Mouse (Mus musculus): ENCODE data around the gene Cfap99. TPM values are rescaled to one million over a fixed set of nuclear protein-coding genes. Genes with fewer than 3 reads are reported as not detected.

The Cfap99 gene
- polyA plus RNA-seq, 1 experiment from 2014 or later: 0.08 TPM

DNA sequence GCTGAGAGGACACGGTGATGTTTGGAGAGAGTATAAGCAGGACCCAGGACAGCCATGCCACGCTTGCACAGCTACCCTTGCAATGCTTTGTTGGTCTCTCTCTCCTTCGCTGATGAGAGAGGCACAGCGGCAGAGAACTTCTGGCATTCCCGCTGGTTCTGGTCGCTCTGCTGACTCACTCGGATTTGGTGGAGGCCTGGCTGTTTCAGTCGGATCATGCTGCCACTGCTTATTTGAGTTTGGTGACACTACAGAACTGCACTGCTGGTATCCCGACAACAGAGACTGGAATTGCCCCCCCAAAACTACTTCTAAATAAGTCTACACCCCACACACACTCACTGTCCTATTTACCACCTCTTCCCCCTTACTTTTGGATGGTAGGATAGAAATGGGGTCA lies 9.2 kb upstream of the Cfap99 start:
- Histone ChIP-seq H3K4me3 (no peak overlapping the region), H3K9me3 (replicated peaks) (no peaks in the 10 kb centered on the region), H3K4me1 (replicated peaks) (peaks cover 11% of the 10 kb centered on the region), H3K9ac (no peak overlapping the region), H3K36me3 (no peaks in the 10 kb centered on the region), H3K27ac (no peak overlapping the region), H3K27me3 (no peaks in the 10 kb centered on the region), H3K4me2 (no peak overlapping the region)
- ATAC-seq (replicated peaks; ENCODE audit: insufficient number of reproducible peaks, insufficient read depth, low FRiP score, low read depth): no peak
- 80% methylated on average over 9 of the region's 9 CpGs for WGBS

DNA sequence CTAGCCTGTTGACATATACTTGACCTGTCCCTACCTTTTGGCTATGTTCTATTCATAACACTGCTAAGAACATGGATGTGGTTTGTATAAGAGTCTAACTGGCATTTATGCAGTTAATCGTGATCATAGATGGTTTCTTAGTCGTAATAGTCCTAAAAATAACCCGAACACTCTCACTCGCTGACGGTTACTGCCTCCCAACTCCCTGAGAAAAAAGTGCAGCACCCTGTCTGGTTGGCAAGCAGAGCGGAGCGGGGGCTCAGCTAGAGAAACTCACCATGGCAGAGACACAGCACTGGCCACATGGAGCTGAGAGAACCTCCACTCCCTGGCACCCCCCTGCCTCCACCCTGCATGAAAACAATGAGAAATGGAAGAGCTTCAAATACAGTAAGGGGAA lies 7.4 kb upstream of the Cfap99 start:
- H3K36me3 ChIP-seq: no peaks in the 10 kb centered on the region
- H3K27ac ChIP-seq: no peak overlapping the region
- no peak overlapping the region for H3K9ac ChIP-seq
- ATAC-seq (replicated peaks; ENCODE audit: insufficient number of reproducible peaks, insufficient read depth, low FRiP score, low read depth): no peak
- peaks cover 11% of the 10 kb centered on the region for H3K27me3 ChIP-seq
- H3K4me2 ChIP-seq: 0 out of 2 replicates have a peak overlapping the region, but pooled peaks have one; percentile 21
- H3K9me3 ChIP-seq (replicated peaks): no peaks in the 10 kb centered on the region
- 26% methylated on average over 7 of the region's 7 CpGs for WGBS
- H3K4me1 ChIP-seq (replicated peaks): peaks cover 11% of the 10 kb centered on the region
- no peak overlapping the region for H3K4me3 ChIP-seq

DNA sequence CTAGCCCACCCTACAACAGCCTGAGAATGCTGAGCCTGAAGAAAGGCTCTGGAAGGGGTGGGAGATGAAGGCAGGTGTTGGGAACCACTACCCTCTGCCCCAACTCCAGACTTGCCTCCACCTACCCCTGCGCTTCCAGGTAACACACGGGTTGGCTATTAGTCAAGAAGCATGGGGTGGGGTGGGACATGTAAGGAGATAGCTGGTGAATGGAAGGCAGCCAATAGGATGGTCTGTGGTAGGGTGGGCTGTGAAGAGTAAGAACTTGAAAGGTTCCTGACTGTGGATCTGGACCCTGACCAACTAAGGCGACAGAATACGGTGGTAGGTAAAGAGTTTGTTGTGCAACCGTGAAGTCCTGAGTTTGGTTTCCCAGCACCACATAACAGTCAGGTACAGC lies 5.0 kb upstream of the Cfap99 start:
- Histone ChIP-seq H3K9ac (no peak overlapping the region), H3K4me3 (no peak overlapping the region), H3K36me3 (no peaks in the 10 kb centered on the region), H3K27ac (no peak overlapping the region), H3K9me3 (replicated peaks) (no peaks in the 10 kb centered on the region), H3K27me3 (peaks cover 35% of the 10 kb centered on the region), H3K4me1 (replicated peaks) (peaks cover 30% of the 10 kb centered on the region), H3K4me2 (no peak overlapping the region)
- no peak for ATAC-seq (replicated peaks; ENCODE audit: insufficient number of reproducible peaks, insufficient read depth, low FRiP score, low read depth)
- WGBS: 84% methylated on average over 5 of the region's 5 CpGs

DNA sequence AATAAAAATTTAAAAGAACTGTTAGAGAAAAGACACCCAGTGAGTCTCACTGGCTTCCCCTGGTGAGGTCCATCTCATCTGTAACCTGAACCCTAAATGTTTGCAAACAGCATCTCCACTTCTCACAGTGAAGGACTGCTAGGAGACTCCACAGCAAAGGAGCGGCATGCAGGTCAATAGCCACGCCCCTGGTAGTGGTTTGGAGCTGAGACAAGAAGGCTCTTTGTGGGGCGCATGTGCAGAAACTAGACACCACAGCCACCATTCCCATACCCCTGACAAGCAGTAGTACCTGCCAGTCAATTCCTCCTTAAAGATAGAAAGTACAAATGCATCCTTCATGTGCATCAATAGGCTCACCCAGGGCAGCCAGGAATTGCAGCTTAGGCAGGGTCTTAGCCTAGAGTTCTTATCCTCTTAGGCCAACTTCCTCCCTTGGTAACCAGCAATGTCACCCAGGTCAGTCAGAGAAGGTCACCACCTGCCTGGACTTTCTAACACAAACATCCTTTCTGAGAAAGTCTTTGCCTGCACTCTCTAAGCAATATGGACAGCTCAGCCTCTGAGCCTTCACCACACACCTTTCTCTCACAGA lies 4.1 kb upstream of the Cfap99 start:
- Histone ChIP-seq H3K9me3 (replicated peaks) (no peaks in the 10 kb centered on the region), H3K4me2 (no peak overlapping the region), H3K4me3 (no peak overlapping the region), H3K4me1 (replicated peaks) (peaks cover 33% of the 10 kb centered on the region), H3K27me3 (peaks cover 43% of the 10 kb centered on the region), H3K9ac (no peak overlapping the region), H3K36me3 (no peaks in the 10 kb centered on the region), H3K27ac (no peak overlapping the region)
- 54% methylated on average over 3 of the region's 3 CpGs for WGBS
- no peak for ATAC-seq (replicated peaks; ENCODE audit: insufficient number of reproducible peaks, insufficient read depth, low FRiP score, low read depth)

DNA sequence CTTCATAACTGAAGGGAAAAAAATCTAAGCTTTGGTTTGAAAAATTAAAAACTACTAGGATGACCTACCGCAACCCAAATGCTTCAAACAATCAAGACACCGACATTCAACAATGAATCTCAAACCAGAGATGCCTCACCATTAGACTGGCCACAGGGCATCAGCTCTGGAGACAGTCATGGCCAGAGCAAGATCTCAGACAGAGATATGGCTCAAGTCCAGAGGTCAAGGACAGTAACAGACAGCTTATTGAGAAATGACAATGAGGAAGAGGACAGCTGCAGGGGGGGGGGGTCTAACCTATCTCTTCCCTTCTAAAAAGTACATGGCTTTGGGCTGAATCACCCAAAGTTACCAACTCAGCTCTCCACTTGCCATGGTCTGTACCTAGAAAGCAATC lies 3.1 kb upstream of the Cfap99 start:
- no peak overlapping the region for H3K4me3 ChIP-seq
- no peak overlapping the region for H3K9ac ChIP-seq
- ATAC-seq (replicated peaks; ENCODE audit: insufficient number of reproducible peaks, insufficient read depth, low FRiP score, low read depth): no peak
- no peak overlapping the region for H3K27ac ChIP-seq
- H3K36me3 ChIP-seq: no peaks in the 10 kb centered on the region
- H3K4me1 ChIP-seq (replicated peaks): peaks cover 33% of the 10 kb centered on the region
- 84% methylated on average over 2 of the region's 2 CpGs for WGBS
- peaks cover 51% of the 10 kb centered on the region for H3K27me3 ChIP-seq
- no peak overlapping the region for H3K4me2 ChIP-seq
- no peaks in the 10 kb centered on the region for H3K9me3 ChIP-seq (replicated peaks)

DNA sequence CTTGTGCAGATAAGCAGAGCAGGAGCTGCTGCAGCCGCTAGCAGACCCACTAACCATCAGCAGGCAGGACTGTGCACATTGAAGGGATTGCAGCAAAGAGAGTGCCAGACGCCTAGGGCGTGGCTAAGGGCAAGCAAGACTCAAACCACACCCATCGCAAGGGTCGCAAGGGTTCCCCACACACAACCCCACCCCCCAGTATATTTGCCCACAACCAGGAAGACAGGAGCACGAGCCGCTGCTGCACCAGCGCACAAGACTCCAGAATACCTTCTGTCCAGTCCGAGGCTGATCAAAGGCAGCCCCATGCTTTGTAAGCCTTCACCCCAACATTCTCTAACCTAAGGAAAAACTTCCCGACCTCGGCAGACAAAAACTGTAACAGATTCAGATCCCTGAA lies 1.9 kb upstream of the Cfap99 start:
- Histone ChIP-seq H3K36me3 (no peaks in the 10 kb centered on the region), H3K9ac (no peak overlapping the region), H3K4me2 (peak overlapping the region; percentile 96), H3K27ac (no peak overlapping the region), H3K27me3 (peaks cover 59% of the 10 kb centered on the region), H3K4me1 (replicated peaks) (peaks cover 25% of the 10 kb centered on the region), H3K9me3 (replicated peaks) (no peaks in the 10 kb centered on the region), H3K4me3 (peak overlapping the region; percentile 65)
- ATAC-seq (replicated peaks; ENCODE audit: insufficient number of reproducible peaks, insufficient read depth, low FRiP score, low read depth): no peak
- 6% methylated on average over 11 of the region's 11 CpGs for WGBS

DNA sequence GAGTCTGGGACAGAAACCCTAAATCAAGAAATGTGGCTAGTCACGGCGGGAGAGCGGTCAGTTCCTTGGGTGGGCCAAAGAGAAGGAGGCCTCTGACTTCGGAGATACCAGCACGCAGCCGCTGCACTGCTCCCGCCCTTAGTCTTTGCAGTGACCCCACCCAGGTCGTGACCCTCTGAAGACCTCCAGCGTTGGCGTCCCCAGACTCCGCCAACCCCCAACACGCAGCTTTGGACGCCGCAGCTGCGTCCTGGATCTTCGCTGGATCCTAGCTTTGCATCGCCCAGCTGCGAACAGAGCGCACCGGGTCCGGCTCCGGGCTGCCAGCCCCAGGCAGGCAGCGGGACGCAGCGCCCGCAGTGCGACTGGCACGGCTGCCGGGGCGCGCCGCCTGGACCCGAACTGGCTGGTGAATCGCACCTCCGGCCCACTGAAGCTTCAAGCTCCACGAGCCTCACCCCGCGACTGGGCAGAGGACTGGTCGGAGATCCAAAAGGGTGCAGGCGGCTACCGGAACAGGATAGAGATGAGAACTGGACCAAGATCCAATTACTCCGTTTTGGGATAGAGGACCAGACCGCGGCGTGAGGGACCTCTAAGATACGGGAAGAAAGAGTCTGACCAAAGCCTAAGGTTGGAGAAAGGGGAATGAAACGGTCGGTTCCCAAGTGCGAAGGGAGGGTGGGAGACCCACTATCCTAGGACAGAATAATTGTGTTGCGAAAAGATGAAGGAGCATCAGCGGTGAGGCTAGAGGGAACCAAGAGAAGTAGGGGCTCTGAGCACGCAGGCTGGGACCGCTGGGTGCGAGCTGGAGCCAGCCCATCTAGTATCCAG lies 1.2 kb upstream of the Cfap99 start:
- Histone ChIP-seq H3K4me2 (peak overlapping the region; percentile 96), H3K27me3 (peaks cover 59% of the 10 kb centered on the region), H3K4me1 (replicated peaks) (peaks cover 24% of the 10 kb centered on the region), H3K9me3 (replicated peaks) (no peaks in the 10 kb centered on the region), H3K9ac (peak overlapping the region; percentile 40; the same call in 1 of the 2 replicates), H3K27ac (no peak overlapping the region), H3K36me3 (no peaks in the 10 kb centered on the region), H3K4me3 (peak overlapping the region; percentile 65)
- no peak for ATAC-seq (replicated peaks; ENCODE audit: insufficient number of reproducible peaks, insufficient read depth, low FRiP score, low read depth)
- WGBS: 2% methylated on average over 54 of the region's 54 CpGs

DNA sequence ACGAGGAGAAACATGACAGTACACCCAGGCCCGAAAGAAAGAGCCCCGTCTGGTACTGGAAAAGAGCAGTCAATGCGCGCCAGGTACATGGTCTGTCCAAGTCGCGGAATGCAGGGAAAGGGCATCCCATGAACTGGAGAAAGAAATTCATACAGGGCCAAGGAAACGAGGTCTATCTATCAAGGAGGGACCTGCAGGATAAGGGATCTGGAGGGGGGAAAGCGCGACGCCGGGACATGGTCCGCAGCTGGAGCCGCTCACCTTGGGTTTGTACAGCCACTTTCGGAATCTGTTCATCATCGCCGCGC lies 608 bp upstream of the Cfap99 start:
- Histone ChIP-seq H3K36me3 (no peaks in the 10 kb centered on the region), H3K4me1 (replicated peaks) (peaks cover 24% of the 10 kb centered on the region), H3K27ac (no peak overlapping the region), H3K4me2 (peak overlapping the region; percentile 96), H3K27me3 (peaks cover 59% of the 10 kb centered on the region), H3K4me3 (peak overlapping the region; percentile 65), H3K9ac (peak overlapping the region; percentile 40; the same call in 1 of the 2 replicates), H3K9me3 (replicated peaks) (no peaks in the 10 kb centered on the region)
- no peak for ATAC-seq (replicated peaks; ENCODE audit: insufficient number of reproducible peaks, insufficient read depth, low FRiP score, low read depth)
- under 1% methylated on average over 18 of the region's 18 CpGs for WGBS

DNA sequence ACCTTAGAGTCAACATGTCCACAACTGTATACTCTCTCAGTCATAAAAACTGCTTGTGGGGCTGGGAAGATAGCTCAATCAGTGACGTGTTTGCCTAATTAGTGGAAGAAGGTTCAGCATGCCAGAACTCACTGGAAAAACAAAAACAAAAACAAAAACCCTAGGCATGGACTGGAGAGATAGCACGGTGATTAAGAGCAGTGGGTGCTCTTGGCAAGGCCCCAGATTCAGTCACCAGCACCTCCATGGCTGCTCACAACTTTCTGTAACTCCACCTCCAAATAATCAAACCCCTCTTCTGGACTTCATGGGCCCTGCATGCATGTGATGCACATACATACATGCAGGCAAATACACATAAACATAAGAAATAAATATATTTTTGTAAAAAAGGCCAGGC lies 886 bp downstream of the Cfap99 start:
- no peak overlapping the region for H3K4me3 ChIP-seq
- no peaks in the 10 kb centered on the region for H3K36me3 ChIP-seq
- no peak overlapping the region for H3K9ac ChIP-seq
- no peak overlapping the region for H3K4me2 ChIP-seq
- peaks cover 28% of the 10 kb centered on the region for H3K4me1 ChIP-seq (replicated peaks)
- WGBS: 67% methylated on average over 2 of the region's 2 CpGs
- H3K9me3 ChIP-seq (replicated peaks): no peaks in the 10 kb centered on the region
- H3K27me3 ChIP-seq: peaks cover 59% of the 10 kb centered on the region
- no peak for ATAC-seq (replicated peaks; ENCODE audit: insufficient number of reproducible peaks, insufficient read depth, low FRiP score, low read depth)
- H3K27ac ChIP-seq: no peak overlapping the region

DNA sequence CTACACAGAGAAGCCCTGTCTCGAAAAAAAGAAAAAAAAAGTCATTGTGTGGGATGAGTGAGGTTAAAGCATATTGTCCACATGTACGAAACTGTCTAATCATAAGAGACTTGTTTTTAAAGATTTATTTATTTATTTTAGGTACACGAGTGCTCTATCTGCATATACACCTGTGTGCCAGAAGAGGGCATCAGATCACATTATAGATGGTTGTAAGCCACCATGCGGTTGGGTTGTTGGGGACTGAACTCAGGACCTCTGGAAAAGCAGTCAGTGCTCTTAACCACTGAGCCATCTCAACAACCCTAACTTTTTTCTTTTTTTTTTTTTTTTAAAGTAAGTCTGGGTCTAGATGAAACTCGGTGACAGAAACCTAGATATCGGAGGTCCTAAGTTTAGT lies 5.0 kb downstream of the Cfap99 start:
- Histone ChIP-seq H3K27ac (no peak overlapping the region), H3K4me2 (no peak overlapping the region), H3K4me1 (replicated peaks) (peaks cover 20% of the 10 kb centered on the region), H3K9ac (no peak overlapping the region), H3K9me3 (replicated peaks) (no peaks in the 10 kb centered on the region), H3K36me3 (no peaks in the 10 kb centered on the region), H3K27me3 (peaks cover 29% of the 10 kb centered on the region), H3K4me3 (no peak overlapping the region)
- no peak for ATAC-seq (replicated peaks; ENCODE audit: insufficient number of reproducible peaks, insufficient read depth, low FRiP score, low read depth)
- WGBS: 79% methylated on average over 6 of the region's 6 CpGs

DNA sequence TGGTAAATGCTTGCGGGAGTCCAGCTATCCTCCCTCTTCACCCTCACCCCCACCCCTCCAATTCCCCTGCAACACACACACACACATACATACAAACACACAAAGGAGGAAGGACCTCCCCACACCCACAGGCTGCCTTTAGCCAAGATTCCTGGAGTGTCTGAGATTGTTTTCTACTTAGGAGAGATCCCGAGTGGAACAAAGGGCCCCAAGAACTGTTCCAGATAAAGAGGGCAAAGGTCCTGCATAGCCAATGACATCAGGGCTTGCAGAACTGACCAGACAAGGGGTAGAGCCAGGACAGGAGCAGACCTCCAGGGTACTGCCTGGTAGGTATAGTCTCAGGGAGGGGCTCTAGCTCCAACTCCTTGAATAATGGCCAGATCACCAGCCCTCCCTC lies 6.3 kb downstream of the Cfap99 start:
- H3K9me3 ChIP-seq (replicated peaks): no peaks in the 10 kb centered on the region
- peak; percentile 56; the same call in 1 of the 2 replicates for ATAC-seq (replicated peaks; ENCODE audit: insufficient number of reproducible peaks, insufficient read depth, low FRiP score, low read depth)
- H3K27me3 ChIP-seq: peaks cover 17% of the 10 kb centered on the region
- H3K4me2 ChIP-seq: no peak overlapping the region
- H3K36me3 ChIP-seq: no peaks in the 10 kb centered on the region
- H3K4me3 ChIP-seq: no peak overlapping the region
- H3K27ac ChIP-seq: no peak overlapping the region
- peaks cover 17% of the 10 kb centered on the region for H3K4me1 ChIP-seq (replicated peaks)
- no peak overlapping the region for H3K9ac ChIP-seq
- WGBS: 20% methylated on average over 2 of the region's 2 CpGs

DNA sequence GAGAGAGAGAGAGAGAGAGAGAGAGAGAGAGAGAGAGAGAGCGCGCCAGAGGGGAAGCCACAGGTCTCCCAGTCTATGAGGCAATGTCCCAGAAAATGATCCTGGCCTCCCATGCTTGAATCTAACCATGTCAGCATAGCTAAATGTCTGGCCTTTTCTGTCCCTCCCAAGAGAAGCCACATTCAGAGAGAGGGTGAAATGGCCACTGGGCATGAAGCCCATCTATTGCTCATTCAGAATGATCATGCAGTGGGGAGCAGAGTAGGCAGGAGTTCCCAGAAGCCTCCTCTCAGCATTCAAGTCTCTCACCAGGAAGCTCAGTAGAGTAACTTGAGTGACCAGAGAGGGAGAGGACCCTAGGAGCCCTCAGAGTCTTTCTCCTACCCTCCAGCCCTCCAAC lies 6.7 kb downstream of the Cfap99 start:
- no peak overlapping the region for H3K4me2 ChIP-seq
- H3K36me3 ChIP-seq: no peaks in the 10 kb centered on the region
- no peak overlapping the region for H3K9ac ChIP-seq
- H3K27me3 ChIP-seq: peaks cover 13% of the 10 kb centered on the region
- no peaks in the 10 kb centered on the region for H3K9me3 ChIP-seq (replicated peaks)
- WGBS: 68% methylated on average over 2 of the region's 2 CpGs
- ATAC-seq (replicated peaks; ENCODE audit: insufficient number of reproducible peaks, insufficient read depth, low FRiP score, low read depth): no peak
- H3K4me3 ChIP-seq: no peak overlapping the region
- peaks cover 17% of the 10 kb centered on the region for H3K4me1 ChIP-seq (replicated peaks)
- no peak overlapping the region for H3K27ac ChIP-seq

Data from heart, embryonic 15.5 days (tissue).